Mouse (Mus musculus): ENCODE data around the gene Npnt. TPM values are rescaled to one million over a fixed set of nuclear protein-coding genes. Genes with fewer than 3 reads are reported as not detected.

Gene Npnt
- polyA plus RNA-seq, 1 experiment: 123 TPM

DNA sequence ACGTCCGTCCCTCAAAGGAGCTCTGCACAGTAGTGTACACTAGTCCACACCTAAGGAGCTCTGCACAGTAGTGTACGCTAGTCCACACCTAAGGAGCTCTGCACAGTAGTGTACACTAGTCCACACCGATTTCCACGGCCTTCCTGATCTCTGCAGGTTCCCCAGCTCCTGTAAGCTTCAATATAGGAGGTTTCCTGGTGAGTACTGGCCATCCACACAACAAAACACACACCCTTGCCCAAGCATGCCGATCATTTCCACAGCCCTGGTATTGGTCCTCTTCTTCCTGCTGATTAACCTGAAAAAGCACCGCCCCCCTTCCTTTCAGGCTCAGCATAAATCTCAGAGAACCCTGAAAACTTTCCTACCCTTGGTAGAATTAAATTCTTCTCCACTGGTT lies 57.6 kb downstream of the Npnt start:
- TF ChIP-seq E2F4 (IDR thresholded peaks at IDR 0.05; ENCODE audit: insufficient read depth): no peak
- TF ChIP-seq SRF (IDR thresholded peaks at IDR 0.05; ENCODE audit: control insufficient read depth, insufficient read length, low read depth): no peak
- TF ChIP-seq REST (IDR thresholded peaks at IDR 0.05; ENCODE audit: insufficient read depth, insufficient read length): no peak
- TF ChIP-seq MAX (IDR thresholded peaks at IDR 0.05; ENCODE audit: low read depth): no peak
- no peak for TF ChIP-seq CEBPB (IDR thresholded peaks at IDR 0.05; ENCODE audit: insufficient read depth, poor library complexity, severe bottlenecking)
- no peak for TF ChIP-seq POLR2A (IDR thresholded peaks at IDR 0.05; ENCODE audit: insufficient read length, low read depth)
- no peak for TF ChIP-seq USF1 (IDR thresholded peaks at IDR 0.05; ENCODE audit: low read depth)
- TF ChIP-seq POLR2AphosphoS2 (IDR thresholded peaks at IDR 0.05; ENCODE audit: insufficient read length, low read depth): no peak
- H3K4me3 ChIP-seq: no peak overlapping the region
- H3ac ChIP-seq (ENCODE audit: control insufficient read depth, insufficient read length): no peak overlapping the region
- no peaks in the 10 kb centered on the region for H3K79me2 ChIP-seq (ENCODE audit: control insufficient read depth, insufficient read depth)
- no peak overlapping the region for H3K4me2 ChIP-seq (ENCODE audit: low read depth)
- H3K27me3 ChIP-seq (ENCODE audit: control insufficient read depth, insufficient read depth, insufficient read length): no peaks in the 10 kb centered on the region
- peaks cover 5% of the 10 kb centered on the region for H3K36me3 ChIP-seq (ENCODE audit: control insufficient read depth, insufficient read depth)

DNA sequence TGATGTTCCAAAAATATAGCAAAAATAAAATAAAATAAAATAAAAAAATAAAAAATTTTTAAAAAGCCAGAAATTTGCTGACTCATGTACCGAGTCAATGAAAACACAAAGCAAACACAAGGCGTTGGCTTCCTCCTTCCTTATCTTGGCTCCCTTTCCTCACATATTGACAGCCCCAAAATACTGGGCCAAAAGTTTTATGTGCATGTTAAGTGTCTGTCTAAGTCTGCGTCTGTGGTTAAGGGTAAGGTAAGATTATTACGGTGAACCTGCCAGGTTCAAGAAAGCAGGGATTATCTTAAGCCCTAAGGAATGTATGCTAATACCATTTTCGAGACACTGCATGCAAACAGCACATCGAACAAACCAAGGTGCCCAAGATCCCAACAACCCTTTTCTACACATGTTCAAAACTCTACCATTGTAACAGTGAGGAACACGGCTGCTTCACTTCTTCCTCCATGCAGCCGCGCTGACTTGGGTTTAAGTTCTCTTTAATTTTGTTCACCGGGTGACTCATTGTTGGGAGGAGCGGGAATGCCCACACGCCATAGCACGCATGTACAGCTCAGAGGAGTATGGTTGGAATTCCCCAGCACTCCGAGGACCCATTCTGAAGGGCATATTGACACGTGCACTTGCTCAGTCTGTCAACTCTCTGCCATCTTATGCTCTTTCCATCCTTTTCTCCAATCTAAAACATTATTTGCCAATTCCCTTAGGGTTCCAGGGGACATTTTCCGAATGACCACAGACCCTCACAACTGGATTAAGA lies 62.8 kb downstream of the Npnt start:
- Histone ChIP-seq H3ac (ENCODE audit: control insufficient read depth, insufficient read length) (no peak overlapping the region), H3K4me2 (ENCODE audit: low read depth) (no peak overlapping the region), H3K36me3 (ENCODE audit: control insufficient read depth, insufficient read depth) (peaks cover 9% of the 10 kb centered on the region), H3K4me3 (no peak overlapping the region), H3K79me2 (ENCODE audit: control insufficient read depth, insufficient read depth) (no peaks in the 10 kb centered on the region), H3K27me3 (ENCODE audit: control insufficient read depth, insufficient read depth, insufficient read length) (no peaks in the 10 kb centered on the region)
- TF ChIP-seq CEBPB (IDR thresholded peaks at IDR 0.05; ENCODE audit: insufficient read depth, poor library complexity, severe bottlenecking): no peak
- no peak for TF ChIP-seq E2F4 (IDR thresholded peaks at IDR 0.05; ENCODE audit: insufficient read depth)
- TF ChIP-seq MAX (IDR thresholded peaks at IDR 0.05; ENCODE audit: low read depth): no peak
- TF ChIP-seq TCF12 (IDR thresholded peaks at IDR 0.05; ENCODE audit: insufficient read depth, poor library complexity, severe bottlenecking): no peak
- TF ChIP-seq TCF3 (IDR thresholded peaks at IDR 0.05; ENCODE audit: insufficient read length, low read depth): no peak
- TF ChIP-seq REST (IDR thresholded peaks at IDR 0.05; ENCODE audit: insufficient read depth, insufficient read length): no peak
- TF ChIP-seq POLR2AphosphoS2 (IDR thresholded peaks at IDR 0.05; ENCODE audit: insufficient read length, low read depth): no peak
- TF ChIP-seq MYOG (IDR thresholded peaks at IDR 0.05; ENCODE audit: control insufficient read depth in 1 of 3, insufficient read depth in 1 of 3, insufficient read length in 2 of 3, low read depth in 2 of 3): no peak
- TF ChIP-seq SRF (IDR thresholded peaks at IDR 0.05; ENCODE audit: control insufficient read depth, insufficient read length, low read depth): no peak
- TF ChIP-seq USF1 (IDR thresholded peaks at IDR 0.05; ENCODE audit: low read depth): no peak
- no peak for TF ChIP-seq POLR2A (IDR thresholded peaks at IDR 0.05; ENCODE audit: insufficient read length, low read depth)
- TF ChIP-seq MYOD1 (IDR thresholded peaks at IDR 0.05; ENCODE audit: control insufficient read depth in 1 of 3, insufficient read length in 2 of 3, low read depth in 2 of 3): no peak

- Histone ChIP-seq H3K27me3 (ENCODE audit: control insufficient read depth, insufficient read depth, insufficient read length) (no peaks in the 10 kb centered on the region), H3ac (ENCODE audit: control insufficient read depth, insufficient read length) (no peak overlapping the region)
Measured at GRCm38 (mm10) chr3:132886419-132887050, 63.6 kb downstream of the Npnt start.

DNA sequence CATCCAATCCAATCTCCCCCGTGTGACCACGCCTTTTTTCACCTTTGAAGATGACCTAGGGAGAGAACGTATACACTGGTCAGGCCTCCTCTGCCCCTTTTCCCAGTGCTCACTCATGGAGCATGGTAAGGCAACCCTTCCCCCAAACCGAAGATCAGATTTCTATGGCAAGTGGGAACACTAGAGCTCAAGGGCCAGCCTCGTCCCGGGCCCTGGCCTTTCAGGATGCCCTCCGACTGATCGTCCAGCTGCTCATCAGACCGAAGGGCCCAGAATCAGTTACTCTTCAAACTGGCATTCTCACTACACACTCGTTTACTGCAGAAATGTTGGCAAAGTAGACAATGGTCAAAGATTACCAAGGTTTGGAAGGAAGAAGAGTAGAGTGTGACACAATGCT lies 65.6 kb downstream of the Npnt start:
- Histone ChIP-seq H3K4me3 (no peak overlapping the region), H3K27me3 (ENCODE audit: control insufficient read depth, insufficient read depth, insufficient read length) (no peaks in the 10 kb centered on the region), H3ac (ENCODE audit: control insufficient read depth, insufficient read length) (no peak overlapping the region), H3K79me2 (ENCODE audit: control insufficient read depth, insufficient read depth) (no peaks in the 10 kb centered on the region), H3K36me3 (ENCODE audit: control insufficient read depth, insufficient read depth) (peaks cover 9% of the 10 kb centered on the region), H3K4me2 (ENCODE audit: low read depth) (no peak overlapping the region)
- TF ChIP-seq MYOG (IDR thresholded peaks at IDR 0.05; ENCODE audit: control insufficient read depth in 1 of 3, insufficient read depth in 1 of 3, insufficient read length in 2 of 3, low read depth in 2 of 3): no peak
- no peak for TF ChIP-seq POLR2A (IDR thresholded peaks at IDR 0.05; ENCODE audit: insufficient read length, low read depth)
- TF ChIP-seq REST (IDR thresholded peaks at IDR 0.05; ENCODE audit: insufficient read depth, insufficient read length): no peak
- TF ChIP-seq E2F4 (IDR thresholded peaks at IDR 0.05; ENCODE audit: insufficient read depth): no peak
- TF ChIP-seq USF1 (IDR thresholded peaks at IDR 0.05; ENCODE audit: low read depth): no peak
- no peak for TF ChIP-seq CEBPB (IDR thresholded peaks at IDR 0.05; ENCODE audit: insufficient read depth, poor library complexity, severe bottlenecking)
- TF ChIP-seq POLR2AphosphoS2 (IDR thresholded peaks at IDR 0.05; ENCODE audit: insufficient read length, low read depth): no peak
- TF ChIP-seq MAX (IDR thresholded peaks at IDR 0.05; ENCODE audit: low read depth): no peak
- TF ChIP-seq TCF12 (IDR thresholded peaks at IDR 0.05; ENCODE audit: insufficient read depth, poor library complexity, severe bottlenecking): no peak
- no peak for TF ChIP-seq SRF (IDR thresholded peaks at IDR 0.05; ENCODE audit: control insufficient read depth, insufficient read length, low read depth)
- no peak for TF ChIP-seq MYOD1 (IDR thresholded peaks at IDR 0.05; ENCODE audit: control insufficient read depth in 1 of 3, insufficient read length in 2 of 3, low read depth in 2 of 3)
- no peak for TF ChIP-seq TCF3 (IDR thresholded peaks at IDR 0.05; ENCODE audit: insufficient read length, low read depth)

More at GRCm38 (mm10) chr3:132886419-132887050, 63.6 kb downstream of the Npnt start:
- Histone ChIP-seq H3K4me3 (no peak overlapping the region), H3K36me3 (ENCODE audit: control insufficient read depth, insufficient read depth) (peaks cover 9% of the 10 kb centered on the region), H3K4me2 (ENCODE audit: low read depth) (no peak overlapping the region), H3K79me2 (ENCODE audit: control insufficient read depth, insufficient read depth) (no peaks in the 10 kb centered on the region)
- no peak for TF ChIP-seq MYOG (IDR thresholded peaks at IDR 0.05; ENCODE audit: control insufficient read depth in 1 of 3, insufficient read depth in 1 of 3, insufficient read length in 2 of 3, low read depth in 2 of 3)
- no peak for TF ChIP-seq SRF (IDR thresholded peaks at IDR 0.05; ENCODE audit: control insufficient read depth, insufficient read length, low read depth)
